Mouse (Mus musculus) megakaryocyte-erythroid progenitor cell, adult 5 weeks (primary cell): ENCODE results near the gene Gm10334. TPM values are rescaled to one million over a fixed set of nuclear protein-coding genes. Genes with fewer than 3 reads are reported as not detected.

Experiments
- polyA plus RNA-seq: library from polyadenylated mRNA; stranded (reverse); fragments of >175 nt; gene quantifications from 2 replicates; pipeline ENCODE4 v1.2.3, GENCODE M21; 2012

Gm10334 gene
- not detected in 2 replicates for polyA plus RNA-seq

GRCm38 (mm10) chr6:41446045-41446444 lies at the start of gene Gm10334:
Gene Gm10334, minus strand, starts transcription at chr6:41446145.

GRCm38 (mm10) chr6:41458632-41459031 lies 12.7 kb upstream of the Gm10334 start, which contains the start of gene Prss1:
Gene Prss1, plus strand, starts transcription at chr6:41458932.

Other genes with a start within 250 kb of the Gm10334 start
- gene Try4, start 143.9 kb downstream of the Gm10334 start, polyA plus RNA-seq, result not detected in 2 replicates
- not detected in 2 replicates for gene Try5, start 129.3 kb downstream of the Gm10334 start, polyA plus RNA-seq
- gene Try10, start 92.0 kb downstream of the Gm10334 start, polyA plus RNA-seq, result not detected in 2 replicates
- gene Prss3, start 68.5 kb downstream of the Gm10334 start, polyA plus RNA-seq, result not detected in 2 replicates
- gene Gm5771, start 53.8 kb downstream of the Gm10334 start, polyA plus RNA-seq, result not detected in 2 replicates
- gene Prss1, start 12.8 kb upstream of the Gm10334 start, polyA plus RNA-seq, result not detected in 2 replicates
- 0.11 TPM in 1 of 2 replicates, not detected in the other for gene Prss2, start 75.6 kb upstream of the Gm10334 start, polyA plus RNA-seq
- gene Ephb6, start 159.3 kb upstream of the Gm10334 start, polyA plus RNA-seq, result 12.4 and 20.4 TPM in 2 replicates
- gene Trpv6, start 190.3 kb upstream of the Gm10334 start, polyA plus RNA-seq, result not detected in 2 replicates
- gene Trpv5, start 234.6 kb upstream of the Gm10334 start, polyA plus RNA-seq, result not detected in 2 replicates
- gene Llcfc1, start 238.3 kb upstream of the Gm10334 start, polyA plus RNA-seq, result not detected in 2 replicates